Mouse (Mus musculus) embryo, embryonic 11.5 days (tissue): Measurements from ENCODE around the gene 9130213A22Rik.

ENCODE experiments used
- DNase-seq: peaks from one replicate; pipeline ENCODE4 v3.0.0-alpha.2; 2012; ENCODE audit warnings: low read depth, low spot score

Gene 9130213A22Rik

DNA sequence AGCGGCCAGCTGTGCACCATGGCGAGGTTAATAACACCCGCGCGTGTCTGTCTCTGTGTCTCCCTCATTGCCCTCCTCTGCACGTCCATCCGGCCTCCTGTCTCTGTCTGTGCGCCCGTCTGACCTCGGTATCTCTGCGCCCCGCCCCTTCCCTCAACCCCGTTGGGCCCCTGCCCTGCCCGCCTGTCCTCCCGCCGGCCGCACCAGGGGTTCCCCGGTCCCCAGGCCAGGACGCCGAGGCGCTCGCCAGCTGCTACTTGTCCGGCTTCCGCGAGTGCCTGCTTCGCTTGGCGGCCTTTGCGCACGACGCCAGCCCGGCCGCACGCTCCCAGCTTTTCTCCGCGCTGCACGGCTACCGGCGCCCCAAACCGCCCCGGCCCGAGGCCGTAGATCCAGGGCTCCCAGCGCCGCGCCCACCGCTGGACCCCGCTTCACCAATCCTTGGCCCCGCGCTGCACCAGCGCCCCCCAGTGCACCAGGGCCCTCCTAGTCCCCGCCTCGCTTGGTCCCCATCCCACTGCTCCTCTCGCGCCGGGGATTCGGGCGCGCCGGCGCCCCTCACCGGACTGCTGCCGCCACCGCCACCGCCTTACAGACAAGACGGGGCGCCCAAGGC lies at the start of gene 9130213A22Rik:
Gene 9130213A22Rik (minus strand): TSS at position 254 of the 616 bp plus-strand sequence.
- DNase-seq: peak; percentile 78

DNA sequence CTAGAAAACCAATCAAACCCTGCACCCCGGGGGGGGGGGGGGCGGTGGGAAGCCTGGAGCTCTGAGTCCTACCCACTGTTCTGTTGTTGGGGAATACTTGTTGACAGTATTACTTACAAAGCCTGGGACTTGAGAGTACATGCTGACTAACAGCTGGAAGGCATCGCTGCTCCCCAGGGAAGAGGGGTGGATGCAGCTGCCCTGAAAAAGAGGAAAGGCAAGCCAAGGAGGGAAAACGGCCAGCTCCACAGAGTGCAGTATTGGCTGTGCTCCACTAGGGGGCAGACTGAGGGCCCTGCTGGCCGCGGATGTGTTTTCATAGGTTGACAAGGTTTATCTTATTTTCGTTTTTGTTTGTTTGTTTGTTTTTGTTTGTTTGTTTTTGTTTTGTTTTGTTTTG lies 49.2 kb upstream of the 9130213A22Rik start:
- DNase-seq: peak; percentile 35

DNA sequence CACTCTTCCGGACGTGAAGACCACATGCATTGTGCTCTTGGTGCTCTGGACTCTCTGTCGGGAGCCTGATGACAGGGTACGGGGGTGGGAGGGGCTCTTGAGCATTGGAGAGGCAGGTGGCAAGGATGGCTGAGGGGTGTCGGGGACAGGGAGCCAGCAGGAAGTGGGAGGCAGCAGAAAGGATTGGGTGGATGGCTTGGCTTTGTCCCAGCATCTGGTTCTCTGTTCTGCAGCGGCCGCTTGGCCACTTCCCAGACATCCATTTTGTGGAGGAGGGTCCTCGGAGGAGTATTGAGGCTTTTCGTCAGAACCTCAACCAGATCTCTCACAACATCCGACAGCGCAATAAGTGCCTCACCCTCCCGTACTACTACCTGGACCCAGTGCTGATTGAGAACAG lies 46.9 kb upstream of the 9130213A22Rik start:
- DNase-seq: no peak

DNA sequence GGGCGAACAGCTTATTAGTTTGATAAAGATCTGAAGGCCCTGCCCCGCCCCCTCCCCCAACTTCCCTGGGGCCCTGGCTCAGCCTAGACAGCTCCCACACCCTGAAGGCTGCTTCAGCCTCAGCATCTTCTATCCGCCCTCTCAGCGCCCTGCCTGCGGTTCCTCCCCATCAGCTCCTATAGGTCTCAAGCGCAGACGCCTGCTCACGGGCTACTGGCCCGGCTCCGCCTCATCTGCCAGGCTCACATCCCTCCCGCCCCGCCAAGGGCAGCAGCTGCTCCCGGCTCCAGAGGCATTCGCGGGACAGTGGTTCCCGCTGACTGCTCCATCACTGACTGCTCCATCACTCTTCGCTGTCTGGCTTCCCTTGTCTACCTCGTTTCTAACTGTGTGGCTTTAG lies 34.4 kb upstream of the 9130213A22Rik start, which contains the start of gene Alox12b:
Gene Alox12b (plus strand): TSS at position 190 of the 400 bp plus-strand sequence.
- no peak for DNase-seq

DNA sequence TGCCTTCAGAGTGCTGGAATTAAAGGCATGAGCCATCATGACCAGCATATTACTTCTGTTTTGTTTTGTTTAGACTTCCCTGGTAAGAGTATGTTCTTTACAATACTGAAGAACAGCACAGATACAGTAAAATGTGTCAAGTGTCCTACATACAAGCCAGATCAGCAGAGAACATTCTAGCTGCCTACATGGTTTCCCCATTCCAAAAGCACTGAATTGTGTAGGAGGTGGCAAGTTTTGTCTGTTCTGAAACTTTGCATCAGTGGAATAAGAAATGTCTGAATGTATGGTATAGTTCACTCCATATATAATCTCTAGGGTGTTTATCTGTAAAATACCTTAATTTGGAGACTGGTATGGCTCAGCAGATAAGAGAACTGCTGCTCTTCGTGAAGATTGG lies 33.0 kb upstream of the 9130213A22Rik start:
- no peak for DNase-seq

DNA sequence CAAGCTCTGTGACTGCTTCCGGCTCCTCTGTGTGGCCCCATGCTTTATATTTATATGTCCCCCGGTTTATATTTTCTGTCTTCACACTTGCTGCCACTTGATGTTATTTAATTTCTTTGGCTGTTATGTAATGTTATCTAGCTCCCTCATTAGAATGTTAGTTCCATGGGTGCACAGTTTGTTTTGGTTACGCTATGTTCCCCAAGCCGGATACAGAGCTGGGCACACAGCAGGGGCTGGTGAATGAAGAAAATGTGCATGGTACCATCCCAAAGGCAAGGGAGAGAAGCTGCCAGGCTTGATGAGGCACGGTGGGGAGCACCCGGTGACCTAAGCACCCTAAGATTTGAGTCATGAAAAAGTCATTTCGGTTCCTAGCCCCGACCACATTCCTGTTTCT lies 31.4 kb upstream of the 9130213A22Rik start:
- DNase-seq: no peak

DNA sequence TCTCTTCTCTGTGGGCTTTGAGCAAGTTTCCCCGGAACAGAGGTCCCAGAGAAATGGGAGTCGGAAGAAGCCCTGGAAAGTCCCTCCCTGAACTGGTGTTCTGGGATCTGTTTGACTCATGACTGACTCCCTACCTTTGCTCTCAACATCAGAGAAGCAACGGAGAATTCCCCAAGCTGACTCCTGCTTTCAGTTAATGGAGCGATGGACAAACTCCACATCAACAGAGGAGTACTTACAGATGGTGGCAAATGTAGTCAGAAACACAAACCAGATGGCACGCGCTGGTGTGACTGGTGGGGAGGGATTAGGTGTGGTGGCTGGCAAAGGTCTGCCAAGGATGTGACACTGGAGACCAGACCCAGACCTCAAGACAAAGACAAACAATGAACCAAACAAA lies 28.6 kb upstream of the 9130213A22Rik start:
- DNase-seq: no peak

DNA sequence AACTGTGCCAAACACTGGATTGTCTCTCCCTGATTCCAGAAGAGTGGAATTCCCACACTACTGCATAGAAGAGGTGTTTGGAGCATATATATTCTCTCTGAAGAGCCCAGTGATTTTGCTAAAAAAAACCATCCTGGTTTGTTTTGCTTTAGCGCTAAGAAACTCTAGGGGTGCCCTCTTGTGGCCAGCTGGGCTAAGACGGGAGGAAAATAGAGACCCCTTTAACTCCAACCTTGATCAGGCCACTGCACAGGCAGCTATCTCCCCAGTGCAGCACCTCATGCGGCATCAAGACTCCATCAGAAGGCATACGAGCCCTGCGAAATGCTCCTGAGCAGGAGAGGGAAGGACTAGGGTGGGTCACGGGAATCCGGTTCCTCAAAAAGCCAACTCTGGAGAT lies 28.1 kb upstream of the 9130213A22Rik start:
- peak; percentile 52 for DNase-seq

DNA sequence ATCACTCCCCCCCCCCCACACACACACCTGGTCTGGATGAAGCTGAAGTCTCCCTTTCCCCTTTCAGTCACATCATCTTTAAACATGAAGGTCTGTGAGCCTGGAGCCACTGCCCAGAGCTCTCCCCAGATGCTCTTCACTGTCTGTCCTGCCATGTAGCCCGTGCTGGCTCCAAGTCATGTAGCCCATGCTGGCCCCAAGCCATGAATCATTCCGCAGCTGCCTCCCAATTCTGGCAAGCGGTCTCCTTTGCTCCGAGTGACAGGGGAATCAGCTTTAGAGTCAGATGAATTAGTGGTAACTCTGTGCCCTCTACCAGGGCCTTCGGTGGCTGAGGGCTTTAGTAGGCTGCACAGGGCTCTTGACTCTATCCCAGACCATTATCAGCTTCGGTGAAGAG lies 27.3 kb upstream of the 9130213A22Rik start:
- no peak for DNase-seq

DNA sequence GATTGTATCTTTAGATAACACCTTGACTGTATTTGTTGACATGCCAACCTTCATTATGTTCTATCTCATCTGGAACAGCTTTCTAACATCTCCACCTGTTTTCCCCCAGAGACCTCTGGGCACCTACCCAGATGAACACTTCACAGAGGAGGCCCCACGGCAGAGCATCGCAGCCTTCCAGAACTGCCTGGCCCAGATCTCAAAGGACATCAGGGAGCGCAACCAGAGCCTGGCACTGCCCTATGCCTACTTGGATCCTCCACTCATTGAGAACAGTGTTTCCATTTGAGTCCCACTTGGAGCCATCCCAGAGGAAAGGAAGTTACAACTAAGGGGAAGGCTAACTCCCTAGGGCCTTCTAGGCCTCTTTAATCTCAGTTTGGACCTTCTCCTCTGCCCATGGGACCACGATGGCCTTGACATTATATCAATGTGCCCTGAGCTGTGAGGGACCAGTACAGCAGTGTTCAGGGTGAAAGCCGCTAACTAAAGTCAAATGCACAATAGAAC lies 26.1 kb upstream of the 9130213A22Rik start:
- no peak for DNase-seq

DNA sequence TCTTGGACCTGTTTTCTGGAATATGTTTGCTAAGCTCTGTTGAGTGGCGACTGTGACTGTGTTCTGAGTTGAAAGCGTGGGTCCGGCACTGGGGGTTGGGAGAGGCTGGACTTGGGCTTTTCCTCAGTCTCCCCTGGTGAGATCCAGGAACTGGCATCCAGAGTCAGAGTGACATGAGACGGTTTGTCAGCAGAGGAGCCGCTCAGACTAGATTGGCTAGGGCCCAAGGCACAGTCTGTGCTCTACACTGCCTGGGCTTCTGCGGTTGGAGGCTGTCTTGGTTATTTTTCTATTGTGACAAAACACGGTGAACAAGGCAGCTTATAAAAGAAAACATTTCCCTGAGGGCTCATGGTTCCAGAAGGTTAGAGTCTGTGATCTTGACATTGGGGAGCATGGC lies 25.2 kb upstream of the 9130213A22Rik start:
- no peak for DNase-seq

DNA sequence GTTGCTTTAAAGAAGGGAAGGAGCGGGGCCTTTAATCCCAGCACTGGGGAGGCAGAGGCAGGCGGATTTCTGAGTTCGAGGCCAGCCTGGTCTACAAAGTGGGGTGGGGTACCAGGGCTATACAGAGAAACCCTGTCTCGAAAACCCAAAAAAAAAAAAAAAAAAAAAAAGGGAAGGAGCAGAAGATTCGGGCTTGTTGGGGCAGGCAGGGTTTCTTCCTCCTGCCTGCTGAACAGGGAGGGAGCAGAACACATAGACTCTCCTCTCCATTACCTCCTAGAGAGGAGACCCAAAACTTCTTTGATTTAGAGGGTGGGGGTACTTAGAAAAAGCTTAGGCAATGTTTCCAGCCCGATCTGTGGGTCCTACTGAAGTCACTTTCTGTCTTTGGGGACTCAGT lies 13.0 kb upstream of the 9130213A22Rik start:
- no peak for DNase-seq

DNA sequence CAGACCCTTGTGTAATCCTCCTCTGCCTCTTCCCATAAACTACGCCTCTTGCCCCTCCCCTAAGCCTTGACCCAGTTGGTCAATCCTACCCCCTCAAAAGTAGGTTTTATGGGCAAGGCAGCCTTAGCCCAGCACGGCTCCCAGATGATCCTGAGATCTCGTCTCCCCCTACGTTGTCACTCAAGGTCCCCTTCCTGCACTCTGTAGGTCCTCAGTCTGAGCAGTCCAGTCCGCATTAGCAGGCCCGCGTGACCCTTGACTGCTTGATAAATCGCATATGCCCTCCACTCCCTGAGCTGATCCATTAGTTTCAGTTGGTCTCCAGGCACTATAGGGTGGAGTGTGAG lies 12.2 kb upstream of the 9130213A22Rik start:
- DNase-seq: no peak

DNA sequence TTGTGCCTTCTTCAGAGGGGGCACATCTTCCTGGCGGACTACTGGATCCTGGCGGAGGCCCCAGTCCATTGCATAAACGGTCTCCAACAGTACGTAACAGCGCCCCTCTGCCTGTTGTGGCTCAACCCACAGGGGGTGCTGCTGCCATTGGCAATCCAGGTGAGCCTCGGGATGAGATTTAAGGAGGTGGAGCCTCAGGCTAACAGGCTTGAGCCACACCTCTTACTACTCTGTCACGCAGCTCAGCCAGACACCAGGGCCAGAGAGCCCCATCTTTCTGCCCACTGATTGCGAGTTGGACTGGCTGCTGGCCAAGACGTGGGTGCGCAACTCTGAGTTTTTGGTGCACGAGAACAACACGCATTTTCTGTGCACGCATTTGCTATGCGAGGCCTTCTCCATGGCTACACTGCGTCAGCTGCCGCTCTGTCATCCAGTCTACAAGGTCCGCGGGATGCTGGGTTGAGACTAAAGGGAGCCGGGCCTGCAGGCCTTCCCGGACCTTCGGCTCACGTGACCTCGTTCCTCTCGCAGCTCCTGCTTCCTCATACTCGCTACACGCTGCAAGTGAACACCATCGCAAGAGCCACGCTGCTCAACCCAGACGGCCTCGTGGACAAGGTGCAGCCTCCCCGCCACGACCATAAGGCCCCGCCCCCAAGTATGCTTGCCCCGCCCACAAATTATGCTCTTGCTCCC lies 11.7 kb upstream of the 9130213A22Rik start:
- no peak for DNase-seq

DNA sequence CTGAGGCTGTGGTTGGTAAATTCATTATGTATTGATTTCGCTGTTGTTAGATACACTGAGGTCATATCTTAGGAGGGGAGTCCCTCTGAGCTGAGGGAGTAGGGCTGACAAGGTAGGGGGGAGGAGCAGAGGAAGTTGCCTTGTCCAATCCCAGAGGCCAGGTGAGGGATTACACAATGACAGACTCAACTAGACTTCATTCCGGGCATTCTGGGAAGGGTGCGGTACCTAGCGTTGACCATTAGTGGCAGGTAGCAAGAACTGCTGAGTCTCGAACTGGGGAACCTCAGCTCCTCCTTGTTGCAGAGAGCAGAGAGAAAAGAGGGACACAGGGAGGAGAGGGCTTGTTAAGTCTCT lies 11.2 kb upstream of the 9130213A22Rik start:
- no peak for DNase-seq

DNA sequence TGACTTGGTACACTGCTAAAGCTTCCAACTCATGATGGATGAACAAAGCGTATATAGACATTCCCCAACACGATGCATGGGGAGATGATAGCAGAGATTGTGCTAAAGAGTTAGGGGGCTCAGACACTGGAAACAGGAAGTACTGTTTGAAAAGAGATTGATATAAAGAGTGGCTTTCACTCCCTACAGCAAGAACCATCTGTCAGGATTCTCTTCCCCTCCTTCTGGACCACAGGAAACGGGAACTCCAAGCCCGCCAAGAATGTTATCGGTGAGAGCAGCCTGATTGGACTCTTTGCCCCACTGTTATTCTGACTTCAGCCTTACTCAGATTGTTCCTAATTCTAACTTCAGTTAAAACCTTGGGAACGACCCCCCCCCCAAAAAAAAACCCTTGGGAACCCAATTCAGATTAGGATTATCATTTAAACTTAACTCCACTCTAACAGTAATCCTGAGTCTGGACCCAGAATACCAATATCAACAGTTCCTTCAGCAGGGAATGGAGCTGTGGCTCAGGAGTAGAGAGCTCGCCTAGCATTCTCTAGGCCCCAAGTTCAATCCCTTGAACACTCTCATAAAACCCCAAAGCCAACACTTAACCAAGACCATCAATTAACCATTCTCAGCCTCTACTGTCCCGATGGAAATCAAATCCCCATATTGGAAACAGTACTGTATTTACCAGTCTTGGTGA lies 6.2 kb upstream of the 9130213A22Rik start:
- DNase-seq: no peak

DNA sequence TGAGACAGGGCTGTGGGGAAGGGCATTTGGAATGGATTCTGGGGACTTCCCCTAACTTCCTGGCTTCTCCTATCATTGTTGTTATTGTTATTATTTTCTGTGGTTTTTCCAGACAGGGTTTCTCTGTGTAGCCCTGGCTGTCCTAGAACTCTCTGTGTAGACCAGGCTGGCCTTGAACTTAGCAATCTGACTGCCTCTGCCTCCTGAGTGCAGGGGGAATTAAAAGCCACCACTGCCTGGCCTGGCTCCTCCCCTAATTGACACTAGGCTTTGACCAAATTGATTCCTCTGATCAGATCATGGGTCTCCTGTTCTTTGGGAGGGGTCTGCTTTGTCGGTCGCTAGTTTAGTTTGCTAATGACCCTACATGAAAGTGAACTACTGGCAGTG lies 4.3 kb upstream of the 9130213A22Rik start:
- no peak for DNase-seq

DNA sequence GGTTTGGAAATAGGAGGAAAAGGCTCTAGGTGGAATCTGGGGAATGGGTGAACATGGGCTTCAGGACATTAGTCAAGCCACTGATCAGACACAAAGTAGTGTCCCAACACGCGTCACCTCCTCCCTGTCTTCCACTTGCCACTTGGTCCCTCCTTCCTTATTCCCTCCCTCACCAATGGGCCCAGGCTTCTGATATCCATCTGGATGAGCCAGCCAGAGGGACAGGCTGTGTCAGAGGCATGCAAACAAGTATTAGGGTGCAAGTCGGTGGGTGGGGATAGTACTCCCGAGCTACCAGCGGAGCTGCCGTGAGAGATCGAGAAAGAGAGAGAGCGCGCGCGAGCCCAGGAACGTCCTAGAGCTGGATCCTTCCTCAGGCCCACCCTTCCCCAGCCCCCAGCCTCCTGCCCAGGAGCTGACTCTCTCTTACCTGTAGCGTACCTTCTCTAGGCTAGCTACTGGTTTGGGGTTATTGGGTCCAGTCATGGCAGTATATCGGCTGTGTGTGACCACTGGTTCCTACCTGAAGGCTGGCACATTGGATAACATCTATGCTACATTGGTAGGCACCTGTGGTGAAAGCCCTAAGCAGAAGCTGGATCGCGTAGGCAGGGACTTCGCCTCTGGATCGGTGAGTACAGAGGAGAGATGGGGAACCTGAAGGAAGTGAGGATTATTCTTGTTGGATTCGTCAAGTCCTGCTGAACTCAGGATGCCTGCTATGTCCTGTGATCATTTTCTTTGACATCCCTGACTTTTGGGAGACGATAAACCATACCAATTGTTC lies 3.7 kb upstream of the 9130213A22Rik start:
- DNase-seq: no peak

DNA sequence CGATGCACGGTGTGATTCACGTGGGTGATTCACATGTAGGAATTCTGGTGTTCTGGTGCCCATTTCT lies 3.3 kb upstream of the 9130213A22Rik start, which contains the start of gene Aloxe3:
Gene Aloxe3 (plus strand): TSS at position 45 of the 67 bp plus-strand sequence.
- no peak for DNase-seq

DNA sequence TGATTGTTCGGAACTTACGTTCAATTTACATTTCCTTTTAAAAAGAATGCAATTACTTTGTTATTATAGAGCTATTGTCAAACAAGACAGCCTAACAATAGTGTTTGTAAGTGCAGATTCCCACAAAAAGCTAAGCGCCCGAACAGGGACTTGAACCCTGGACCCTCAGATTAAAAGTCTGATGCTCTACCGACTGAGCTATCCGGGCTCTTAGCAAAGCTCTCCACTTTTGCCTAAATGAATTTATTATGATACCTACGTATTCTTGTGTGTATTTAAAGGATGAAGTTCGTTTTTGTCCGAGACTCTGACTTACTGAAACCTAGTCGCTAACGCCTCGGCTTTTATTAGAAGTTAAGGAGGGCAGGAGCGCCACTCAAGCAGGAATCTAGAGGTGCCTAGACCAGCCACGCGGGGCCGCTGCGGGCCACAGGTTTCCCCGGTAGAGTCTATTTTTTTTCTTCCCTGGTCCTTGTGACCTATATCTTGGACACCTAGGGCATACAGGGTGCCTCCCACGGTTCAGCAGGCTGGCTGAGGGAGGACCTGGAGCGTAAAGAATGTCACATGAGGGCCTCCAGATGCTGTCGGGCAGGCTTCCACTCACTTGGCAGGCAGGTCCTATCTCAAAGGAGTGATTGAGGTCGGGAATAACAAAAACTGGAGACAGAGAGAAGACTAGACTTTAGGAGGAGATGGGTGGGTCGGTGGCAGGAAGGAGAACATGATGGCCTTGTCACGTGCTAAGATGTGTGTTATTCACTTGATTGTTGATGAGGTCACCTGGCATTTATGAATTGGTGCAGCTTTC lies 2.9 kb upstream of the 9130213A22Rik start:
- DNase-seq: peak; percentile 88

DNA sequence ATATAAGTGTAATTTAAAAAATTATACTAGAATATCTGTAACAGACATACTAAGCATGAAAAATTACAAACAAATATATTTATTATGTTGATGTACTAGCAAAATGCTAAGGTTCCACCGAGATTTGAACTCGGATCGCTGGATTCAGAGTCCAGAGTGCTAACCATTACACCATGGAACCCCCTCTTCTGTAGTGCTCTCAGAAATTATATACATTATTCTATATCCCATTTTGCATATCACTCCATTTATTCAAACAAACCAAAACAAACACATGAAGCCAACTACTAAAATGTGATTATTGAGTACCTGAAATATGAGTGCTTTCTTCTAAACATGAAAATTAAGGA lies 2.1 kb upstream of the 9130213A22Rik start:
- DNase-seq: no peak
